Comparison of ENCODE assay signal across 8 mouse cellular contexts in genomic region chr2:165594907-165595675, GRCm38 (mm10). TPM values are rescaled to one million over a fixed set of nuclear protein-coding genes. Genes with fewer than 3 reads are reported as not detected.
DNase-seq lines count a peak whose midpoint lies in the region; ATAC-seq and TF ChIP-seq lines count a peak whose summit lies in the region.

Eya2 (plus strand) TSS chr2:165595032.

- peaks cover 35% of the 10 kb centered on the region for H3K27me3 ChIP-seq in intestine, embryonic 16.5 days (replicated peaks; ENCODE audit: control insufficient read depth, insufficient read depth, low read length)
- peaks cover 9% of the 10 kb centered on the region; the same call in 1 of the 2 replicates for H3K27me3 ChIP-seq in neural tube, embryonic 15.5 days (replicated peaks)

- peaks cover 6% of the 10 kb centered on the region; the same call in 1 of the 2 replicates for H3K4me1 ChIP-seq in intestine, embryonic 16.5 days (ENCODE audit: control insufficient read depth, insufficient read depth, low read length)
- peaks cover 35% of the 10 kb centered on the region for H3K4me1 ChIP-seq in neural tube, embryonic 15.5 days

- H3K36me3 ChIP-seq in intestine, embryonic 16.5 days (ENCODE audit: control insufficient read depth, insufficient read depth, low read length), result no peaks in the 10 kb centered on the region
- H3K36me3 ChIP-seq in neural tube, embryonic 15.5 days, result no peaks in the 10 kb centered on the region

- 0 out of 2 replicates have a peak, but pooled peaks cover 4% of the 10 kb centered on the region for H3K9me3 ChIP-seq in intestine, embryonic 16.5 days (ENCODE audit: control insufficient read depth, low read length)
- no peaks in the 10 kb centered on the region for H3K9me3 ChIP-seq in neural tube, embryonic 15.5 days (replicated peaks)

- TF ChIP-seq CTCF in gastrocnemius, adult 2 months (IDR thresholded peaks at IDR 0.05), result no peak

- DNase-seq in gastrocnemius, adult 2 months, result peak; percentile 63
- no peak for DNase-seq in gastrocnemius, adult 8-10 months (ENCODE audit: low spot score in 2 of 2)
- peak; percentile 17 for DNase-seq in urinary bladder, postnatal 14 days (ENCODE audit: low spot score)
- DNase-seq in urinary bladder, postnatal 36 days (ENCODE audit: low spot score in 2 of 2), result no peak
- no peak for DNase-seq in right cerebral cortex, adult 18-20 months

- intact Hi-C loops in gastrocnemius, adult 2 months (cut with DNase I), result loop anchor here (10.0 kb wide), 1 partner anchor 160 kb away; no protein-coding TSS in a partner anchor

- H3K4me3 ChIP-seq in gastrocnemius, adult 2 months, result peak within 1 kb of the TSS; percentile 72
- peak within 1 kb of the TSS; percentile 48 for H3K4me3 ChIP-seq in intestine, embryonic 16.5 days (ENCODE audit: low read length)
- peak within 1 kb of the TSS; percentile 61 for H3K4me3 ChIP-seq in neural tube, embryonic 15.5 days (replicated peaks)

- H3K9ac ChIP-seq in intestine, embryonic 16.5 days (ENCODE audit: low read depth, low read length), result no peak within 1 kb of the TSS
- peak within 1 kb of the TSS; percentile 73 for H3K9ac ChIP-seq in neural tube, embryonic 15.5 days (replicated peaks)

- under 1% methylated on average over 80 of the region's 83 CpGs for WGBS in intestine, embryonic 16.5 days
- under 1% methylated on average over 47 of the region's 83 CpGs for WGBS in neural tube, embryonic 15.5 days

- no peak for ATAC-seq in intestine, embryonic 16.5 days
- ATAC-seq in neural tube, embryonic 15.5 days (ENCODE audit: low FRiP score), result peak; percentile 66; the same call in 1 of the 2 replicates
- no peak for ATAC-seq in megakaryocyte-erythroid progenitor cell, adult 5-6 weeks (replicated peaks; ENCODE audit: low FRiP score, low TSS enrichment, poor library complexity, severe bottlenecking)

- H3K27ac ChIP-seq in gastrocnemius, adult 2 months, result peak within 1 kb of the TSS; percentile 79
- no peak within 1 kb of the TSS for H3K27ac ChIP-seq in intestine, embryonic 16.5 days (ENCODE audit: low read length)
- peak within 1 kb of the TSS; percentile 7 for H3K27ac ChIP-seq in neural tube, embryonic 15.5 days (replicated peaks)

- peak within 1 kb of the TSS; percentile 77 for H3K4me2 ChIP-seq in intestine, embryonic 16.5 days (ENCODE audit: low read depth, low read length)
- peak within 1 kb of the TSS; percentile 99 for H3K4me2 ChIP-seq in neural tube, embryonic 15.5 days

RNA-seq across cellular contexts. Expression of gene Eya2, which starts in this region (rescaled TPM):
- 1 to 10 TPM; 3.0 to 5.8 TPM for total RNA-seq in gastrocnemius, adult 2 months (2021)
- 1 to 10 TPM; 1.1 to 4.7 (median 1.7) TPM for total RNA-seq in gastrocnemius, adult 8-10 months (2022)
- 0.33 and 1.2 TPM in 2 replicates for polyA plus RNA-seq in intestine, embryonic 16.5 days (2015; fragmentation: Nextera tagmentation; extraction: Ambion mirVana)
- polyA plus RNA-seq in neural tube, embryonic 15.5 days (2015; fragmentation: Nextera tagmentation; extraction: Ambion mirVana), result 5.2 and 11.3 TPM in 2 replicates
- 1.6 and 3.9 TPM in 2 replicates for total RNA-seq in megakaryocyte-erythroid progenitor cell, adult 5-6 weeks (2014; fragmentation: Nextera tagmentation)
- total RNA-seq in megakaryocyte-erythroid progenitor cell, adult 5-6 weeks (2017), result 4.8 and 12.9 TPM in 2 replicates

Comparison
In these comparisons a context has a peak if more than half of its experiments do, and no peak if none do; other contexts are left out.
1. DNase-seq: peak in gastrocnemius, adult 2 months (single experiment) and urinary bladder, postnatal 14 days (single experiment); none in gastrocnemius, adult 8-10 months (0 of 2), urinary bladder, postnatal 36 days (0 of 2) and right cerebral cortex, adult 18-20 months (single experiment).
2. Peak in every context shown above with its lines, with median percentiles within 50 percentile points of each other: H3K4me3 ChIP-seq.